ENCODE assay signal across 7 mouse cellular contexts in genomic region chr2:104493021-104493950, GRCm38 (mm10). TPM values are rescaled to one million over a fixed set of nuclear protein-coding genes. Genes with fewer than 3 reads are reported as not detected.
DNase-seq lines count a peak whose midpoint lies in the region; ATAC-seq and TF ChIP-seq lines count a peak whose summit lies in the region.

No protein-coding gene starts in this region.

- no peaks in the 10 kb centered on the region for H3K27me3 ChIP-seq in intestine, postnatal 0 days (replicated peaks; ENCODE audit: control insufficient read depth, insufficient read depth, low read length)
- H3K27me3 ChIP-seq in midbrain, embryonic 10.5 days (ENCODE audit: low read depth, poor library complexity, severe bottlenecking) = peaks cover 22% of the 10 kb centered on the region

- peak overlapping the region; percentile 99 for H3K9ac ChIP-seq in intestine, postnatal 0 days (ENCODE audit: low read depth, low read length)

- peak; percentile 87 for DNase-seq in adrenal gland, postnatal 10 days
- peak; percentile 84 for DNase-seq in embryo, embryonic 9.5 days (ENCODE audit: extremely low spot score)
- peak; percentile 87 for DNase-seq in gastrocnemius, postnatal 36 days
- peak; percentile 87 to 88 for DNase-seq in left cerebral cortex, postnatal 36 days (ENCODE audit: low spot score in 2 of 2)
- DNase-seq in midbrain, embryonic 10.5 days (ENCODE audit: low spot score) = peak; percentile 86
- peak; percentile 91 for DNase-seq in skeletal muscle tissue, adult 2 months (ENCODE audit: low read depth, low spot score)

- H3K27ac ChIP-seq in intestine, postnatal 0 days (ENCODE audit: low read depth, low read length) = peak overlapping the region; percentile 100
- H3K27ac ChIP-seq in midbrain, embryonic 10.5 days (replicated peaks) = peak overlapping the region; percentile 100

- peaks cover 3% of the 10 kb centered on the region; the same call in 1 of the 2 replicates for H3K4me1 ChIP-seq in intestine, postnatal 0 days (replicated peaks; ENCODE audit: control insufficient read depth, insufficient read depth, low read length)
- H3K4me1 ChIP-seq in midbrain, embryonic 10.5 days = peaks cover 44% of the 10 kb centered on the region

- no peaks in the 10 kb centered on the region for H3K9me3 ChIP-seq in intestine, postnatal 0 days (ENCODE audit: control insufficient read depth)
- no peaks in the 10 kb centered on the region for H3K9me3 ChIP-seq in midbrain, embryonic 10.5 days (replicated peaks)

- ATAC-seq in intestine, postnatal 0 days = peak; percentile 82

- H3K36me3 ChIP-seq in intestine, postnatal 0 days (ENCODE audit: control insufficient read depth, insufficient read depth) = no peaks in the 10 kb centered on the region
- no peaks in the 10 kb centered on the region for H3K36me3 ChIP-seq in midbrain, embryonic 10.5 days

- intact Hi-C loops in gastrocnemius, postnatal 36 days (cut with DNase I) = loop anchor here (5.0 to 10.0 kb wide), 2 partner anchors 79 to 368 kb away; partner anchors contain the start of gene A930018P22Rik
- intact Hi-C loops in left cerebral cortex, postnatal 36 days (cut with DNase I) = loop anchor here (5.0 kb wide), 1 partner anchor 41 kb away; no protein-coding TSS in a partner anchor

- H3K4me3 ChIP-seq in intestine, postnatal 0 days (ENCODE audit: low read depth, low read length) = peak overlapping the region; percentile 94
- peak overlapping the region; percentile 88 for H3K4me3 ChIP-seq in midbrain, embryonic 10.5 days

- peak; percentile 56 for TF ChIP-seq CTCF in intestine, postnatal 0 days (IDR thresholded peaks at IDR 0.05; ENCODE audit: low read depth)

- peak overlapping the region; percentile 77 for H3K4me2 ChIP-seq in intestine, postnatal 0 days (replicated peaks; ENCODE audit: low read depth)

- under 1% methylated on average over 91 of the region's 99 CpGs for WGBS in intestine, postnatal 0 days
- under 1% methylated on average over 99 of the region's 99 CpGs for WGBS in midbrain, embryonic 10.5 days

RNA-seq across cellular contexts. Expression of gene Hipk3, which starts 1.0 kb away (rescaled TPM):
- total RNA-seq in adrenal gland, postnatal 10 days (2021) = 100 to 1,000 TPM; 150 to 164 TPM
- 100 to 1,000 TPM; 200 to 217 TPM for total RNA-seq in gastrocnemius, postnatal 36 days (2021)
- 10.1 and 10.7 TPM in 2 replicates for polyA plus RNA-seq in intestine, postnatal 0 days (2015; fragmentation: Nextera tagmentation; extraction: Ambion mirVana)
- total RNA-seq in left cerebral cortex, postnatal 36 days (2021) = 10 to 100 TPM; 88.0 to 94.2 TPM
- 6.2 and 6.3 TPM in 2 replicates for polyA plus RNA-seq in midbrain, embryonic 10.5 days (2016; fragmentation: Nextera tagmentation; extraction: Ambion mirVana)

Comparison
In these comparisons a context has a peak if more than half of its experiments do, and no peak if none do; other contexts are left out.
1. Peak in every context shown above with its lines: DNase-seq, ATAC-seq, H3K4me3 ChIP-seq and H3K27ac ChIP-seq.